Mouse (Mus musculus) limb, embryonic 13.5 days (tissue): Measurements from ENCODE around the gene Atp8a2. TPM values are rescaled to one million over a fixed set of nuclear protein-coding genes. Genes with fewer than 3 reads are reported as not detected.
A peak's percentile ranks its signal among the peaks of the same experiment; 100 is the strongest.
"Not testable (repeated sequence)": the region's sequence is repeated elsewhere in the genome, so short reads cannot be mapped to it uniquely, and the experiment has no call there.

Source experiments
- ATAC-seq: fragments of 200-750 bp; cut with Nextera tagmentation; 2 replicates; pipeline ENCODE4 v1.8.0; 2017; ENCODE audit warnings: low read depth, moderate number of reproducible peaks, moderate TSS enrichment; ENCODE audit not compliant: low FRiP score
- H3K27ac ChIP-seq: fragments of 300-500 bp; sonication (generic); 2 replicates; pipeline ENCODE4 v1.5.1; 2015; ENCODE audit warnings: inconsistent platforms, mild to moderate bottlenecking, moderate library complexity
- H3K27me3 ChIP-seq: fragments of 300-500 bp; sonication (generic); 2 replicates; pipeline ENCODE4 v1.6.1; 2015; ENCODE audit warnings: mild to moderate bottlenecking, inconsistent platforms
- H3K36me3 ChIP-seq: fragments of 300-500 bp; sonication (generic); 2 replicates; pipeline ENCODE4 v1.6.1; 2015; ENCODE audit warnings: inconsistent platforms, mild to moderate bottlenecking, moderate library complexity
- H3K4me1 ChIP-seq: fragments of 300-500 bp; sonication (generic); 2 replicates; pipeline ENCODE4 v1.6.1; 2015; ENCODE audit warnings: inconsistent platforms
- H3K4me2 ChIP-seq: fragments of 300-500 bp; sonication (generic); replicated peaks from 2 replicates; pipeline ENCODE4 v1.6.1; 2015; ENCODE audit warnings: inconsistent platforms, mild to moderate bottlenecking, moderate library complexity
- H3K4me3 ChIP-seq: fragments of 300-500 bp; sonication (generic); 2 replicates; pipeline ENCODE4 v1.5.1; 2015; ENCODE audit warnings: moderate library complexity, mild to moderate bottlenecking, inconsistent platforms
- H3K9ac ChIP-seq: fragments of 300-500 bp; sonication (generic); 2 replicates; pipeline ENCODE4 v1.6.1; 2015; ENCODE audit warnings: mild to moderate bottlenecking, inconsistent platforms
- H3K9me3 ChIP-seq: fragments of 300-500 bp; sonication (generic); 2 replicates; pipeline ENCODE4 v1.6.1; 2016; ENCODE audit warnings: inconsistent platforms
- WGBS: fragments of 180-500 bp; shearing (Covaris S2); methylation state at CpG from one replicate; pipeline ENCODE4 v1.1.7; 2015; 5-methylcytosine and 5-hydroxymethylcytosine counted together
- polyA plus RNA-seq: library from polyadenylated mRNA; unstranded; fragments of >200 nt; fragmentation: Nextera tagmentation; extraction: Ambion mirVana; gene quantifications from 2 replicates; pipeline ENCODE4 v1.2.1, GENCODE M21; 2015

Gene Atp8a2
- polyA plus RNA-seq, 1 experiment from 2014 or later, result 3.2 TPM

GRCm38 (mm10) chr14:59942199-59942598 is 254.8 kb downstream of the Atp8a2 start:
- H3K4me3 ChIP-seq, result no peak overlapping the region
- ATAC-seq, result no peak
- H3K4me1 ChIP-seq, result peaks cover 15% of the 10 kb centered on the region
- no peaks in the 10 kb centered on the region for H3K36me3 ChIP-seq
- no peaks in the 10 kb centered on the region for H3K9me3 ChIP-seq
- H3K27me3 ChIP-seq, result peaks cover 32% of the 10 kb centered on the region
- WGBS, result 37% methylated on average over 2 of the region's 2 CpGs
- H3K9ac ChIP-seq, result no peak overlapping the region
- H3K27ac ChIP-seq, result no peak overlapping the region
- no peak overlapping the region for H3K4me2 ChIP-seq

GRCm38 (mm10) chr14:59932355-59932754 is 264.6 kb downstream of the Atp8a2 start:
- H3K9ac ChIP-seq, result no peak overlapping the region
- no peaks in the 10 kb centered on the region for H3K36me3 ChIP-seq
- peak; percentile 67; the same call in 1 of the 2 replicates for ATAC-seq
- H3K4me1 ChIP-seq, result peaks cover 41% of the 10 kb centered on the region
- peaks cover 41% of the 10 kb centered on the region for H3K27me3 ChIP-seq
- WGBS, result 8% methylated on average over 6 of the region's 6 CpGs
- H3K4me3 ChIP-seq, result no peak overlapping the region
- no peaks in the 10 kb centered on the region for H3K9me3 ChIP-seq
- no peak overlapping the region; the same call in 1 of the 2 replicates for H3K27ac ChIP-seq
- peak overlapping the region; percentile 33 for H3K4me2 ChIP-seq

- peak; percentile 74 for ATAC-seq
- Histone ChIP-seq H3K4me3 (no peak overlapping the region), H3K36me3 (no peaks in the 10 kb centered on the region), H3K9me3 (no peaks in the 10 kb centered on the region), H3K4me2 (peak overlapping the region; percentile 33), H3K27me3 (peaks cover 37% of the 10 kb centered on the region), H3K27ac (no peak overlapping the region), H3K9ac (no peak overlapping the region), H3K4me1 (peaks cover 41% of the 10 kb centered on the region)
- WGBS, result 36% methylated on average over 13 of the region's 13 CpGs
These were observed 265.4 kb downstream of the Atp8a2 start for GRCm38 (mm10) chr14:59931412-59932058.

GRCm38 (mm10) chr14:59929190-59929589 is 267.8 kb downstream of the Atp8a2 start:
- H3K9me3 ChIP-seq, ATAC-seq, H3K4me2 ChIP-seq, H3K36me3 ChIP-seq, H3K4me3 ChIP-seq, H3K27ac ChIP-seq, H3K9ac ChIP-seq: not testable (repeated sequence)
- H3K4me1 ChIP-seq, result peaks cover 33% of the 10 kb centered on the region
- 79% methylated on average over 1 of the region's 1 CpGs for WGBS
- peaks cover 19% of the 10 kb centered on the region for H3K27me3 ChIP-seq

GRCm38 (mm10) chr14:59928781-59929180 is 268.2 kb downstream of the Atp8a2 start:
- Histone ChIP-seq H3K9me3 (no peaks in the 10 kb centered on the region), H3K4me3 (no peak overlapping the region), H3K27ac (no peak overlapping the region), H3K36me3 (no peaks in the 10 kb centered on the region), H3K4me1 (peaks cover 31% of the 10 kb centered on the region), H3K9ac (no peak overlapping the region), H3K27me3 (peaks cover 18% of the 10 kb centered on the region), H3K4me2 (no peak overlapping the region)
- WGBS, result 85% methylated on average over 5 of the region's 5 CpGs
- ATAC-seq, result no peak

- 67% methylated on average over 5 of the region's 5 CpGs for WGBS
These were observed 269.2 kb downstream of the Atp8a2 start for GRCm38 (mm10) chr14:59927804-59928203.

GRCm38 (mm10) chr14:59919865-59920264 is 277.1 kb downstream of the Atp8a2 start:
- 41% methylated on average over 8 of the region's 8 CpGs for WGBS
- 0 out of 2 replicates have a peak overlapping the region, but pooled peaks have one; percentile 2 for H3K4me2 ChIP-seq
- no peak for ATAC-seq

More at GRCm38 (mm10) chr14:59927804-59928203, 269.2 kb downstream of the Atp8a2 start:
- no peak overlapping the region for H3K27ac ChIP-seq
- H3K4me2 ChIP-seq, result no peak overlapping the region
- H3K27me3 ChIP-seq, result peaks cover 11% of the 10 kb centered on the region
- H3K9me3 ChIP-seq, result no peaks in the 10 kb centered on the region
- no peak for ATAC-seq
- H3K9ac ChIP-seq, result no peak overlapping the region
- H3K4me1 ChIP-seq, result peaks cover 21% of the 10 kb centered on the region
- no peak overlapping the region for H3K4me3 ChIP-seq
- no peaks in the 10 kb centered on the region for H3K36me3 ChIP-seq

GRCm38 (mm10) chr14:59903484-59904130 is 293.4 kb downstream of the Atp8a2 start:
- 82% methylated on average over 7 of the region's 7 CpGs for WGBS
- Histone ChIP-seq H3K9ac (no peak overlapping the region), H3K4me1 (no peaks in the 10 kb centered on the region), H3K9me3 (no peaks in the 10 kb centered on the region), H3K4me3 (no peak overlapping the region), H3K27me3 (no peaks in the 10 kb centered on the region; the same call in 1 of the 2 replicates), H3K4me2 (no peak overlapping the region), H3K36me3 (no peaks in the 10 kb centered on the region), H3K27ac (no peak overlapping the region)
- no peak for ATAC-seq

More at GRCm38 (mm10) chr14:59919865-59920264, 277.1 kb downstream of the Atp8a2 start:
- Histone ChIP-seq H3K4me3 (no peak overlapping the region), H3K27ac (no peak overlapping the region), H3K4me1 (peaks cover 10% of the 10 kb centered on the region), H3K36me3 (no peaks in the 10 kb centered on the region), H3K27me3 (peaks cover 13% of the 10 kb centered on the region; the same call in 1 of the 2 replicates), H3K9ac (no peak overlapping the region), H3K9me3 (no peaks in the 10 kb centered on the region)

GRCm38 (mm10) chr14:59893971-59894370 is 303.0 kb downstream of the Atp8a2 start:
- H3K27ac ChIP-seq, result no peak overlapping the region
- no peak overlapping the region for H3K9ac ChIP-seq
- H3K36me3 ChIP-seq, result no peaks in the 10 kb centered on the region
- no peak overlapping the region for H3K4me3 ChIP-seq
- H3K4me2 ChIP-seq, result no peak overlapping the region
- H3K4me1 ChIP-seq, result peaks cover 51% of the 10 kb centered on the region
- H3K9me3 ChIP-seq, result no peaks in the 10 kb centered on the region
- peaks cover 19% of the 10 kb centered on the region for H3K27me3 ChIP-seq
- ATAC-seq, result no peak
- 67% methylated on average over 1 of the region's 1 CpGs for WGBS

GRCm38 (mm10) chr14:59892084-59892483 is 304.9 kb downstream of the Atp8a2 start:
- no peak for ATAC-seq
- Histone ChIP-seq H3K4me1 (peaks cover 61% of the 10 kb centered on the region), H3K4me3 (no peak overlapping the region), H3K27me3 (peaks cover 19% of the 10 kb centered on the region), H3K36me3 (no peaks in the 10 kb centered on the region), H3K9me3 (no peaks in the 10 kb centered on the region), H3K4me2 (no peak overlapping the region), H3K27ac (no peak overlapping the region), H3K9ac (no peak overlapping the region)
- 83% methylated on average over 8 of the region's 8 CpGs for WGBS

- Histone ChIP-seq H3K36me3 (no peaks in the 10 kb centered on the region), H3K4me1 (peaks cover 60% of the 10 kb centered on the region), H3K9ac (no peak overlapping the region), H3K4me2 (no peak overlapping the region), H3K27ac (no peak overlapping the region; the same call in 1 of the 2 replicates), H3K4me3 (no peak overlapping the region), H3K27me3 (peaks cover 20% of the 10 kb centered on the region), H3K9me3 (no peaks in the 10 kb centered on the region)
- WGBS, result 73% methylated on average over 5 of the region's 5 CpGs
- ATAC-seq, result no peak
These were observed 305.5 kb downstream of the Atp8a2 start for GRCm38 (mm10) chr14:59891491-59891890.

- ATAC-seq, result 0 out of 2 replicates have a peak, but pooled peaks have one; percentile 39
- Histone ChIP-seq H3K4me2 (no peak overlapping the region), H3K9ac (no peak overlapping the region), H3K9me3 (no peaks in the 10 kb centered on the region), H3K4me3 (no peak overlapping the region), H3K27me3 (peaks cover 21% of the 10 kb centered on the region), H3K27ac (no peak overlapping the region), H3K36me3 (no peaks in the 10 kb centered on the region), H3K4me1 (peaks cover 64% of the 10 kb centered on the region)
- 24% methylated on average over 5 of the region's 5 CpGs for WGBS
These were observed 306.2 kb downstream of the Atp8a2 start for GRCm38 (mm10) chr14:59890818-59891217.
